Mouse (Mus musculus): Measurements from ENCODE around the gene Ctnnbl1. TPM values are rescaled to one million over a fixed set of nuclear protein-coding genes. Genes with fewer than 3 reads are reported as not detected.

Ctnnbl1 gene
- total and polyA plus RNA-seq, 3 experiments, result 6.7 to 10.7 (median 10.1) TPM

GRCm38 (mm10) chr2:157821259-157821658 lies 84.1 kb downstream of the Ctnnbl1 start:
- intact Hi-C loops (cut with DNase I), result loop anchor here (5.0 kb wide), 1 partner anchor 41 kb away; no protein-coding TSS in a partner anchor

GRCm38 (mm10) chr2:157823456-157823855 lies 86.3 kb downstream of the Ctnnbl1 start:
- intact Hi-C loops (cut with DNase I), result loop anchor here (5.0 kb wide), 1 partner anchor 39 kb away; no protein-coding TSS in a partner anchor
- Histone ChIP-seq H3K79me2 (replicated peaks; ENCODE audit: control insufficient read depth, insufficient read depth, low read length) (no peaks in the 10 kb centered on the region), H3K9ac (ENCODE audit: low read depth, low read length) (no peak overlapping the region), H3K27me3 (ENCODE audit: control insufficient read depth, insufficient read depth, low read length) (no peaks in the 10 kb centered on the region), H3K27ac (no peak overlapping the region), H3K36me3 (ENCODE audit: control insufficient read depth, insufficient read depth, low read length) (no peaks in the 10 kb centered on the region), H3K4me1 (ENCODE audit: control insufficient read depth, insufficient read depth, low read length) (no peaks in the 10 kb centered on the region; the same call in 1 of the 2 replicates), H3K4me3 (no peak overlapping the region)
- TF ChIP-seq POLR2A (IDR thresholded peaks at IDR 0.05; ENCODE audit: insufficient read depth, low read depth, low read length) (no peak), EP300 (IDR thresholded peaks at IDR 0.05; ENCODE audit: insufficient read depth, low read depth, low read length) (no peak), CTCF (IDR thresholded peaks at IDR 0.05) (no peak)
- 50% methylated on average over 3 of the region's 3 CpGs for WGBS
- DNase-seq, result no peak

More at GRCm38 (mm10) chr2:157821259-157821658, 84.1 kb downstream of the Ctnnbl1 start:
- Histone ChIP-seq H3K27me3 (ENCODE audit: control insufficient read depth, insufficient read depth, low read length) (no peaks in the 10 kb centered on the region), H3K4me1 (ENCODE audit: control insufficient read depth, insufficient read depth, low read length) (peaks cover 1% of the 10 kb centered on the region; the same call in 1 of the 2 replicates), H3K36me3 (ENCODE audit: control insufficient read depth, insufficient read depth, low read length) (no peaks in the 10 kb centered on the region), H3K27ac (no peak overlapping the region), H3K4me3 (no peak overlapping the region), H3K9ac (ENCODE audit: low read depth, low read length) (no peak overlapping the region), H3K79me2 (replicated peaks; ENCODE audit: control insufficient read depth, insufficient read depth, low read length) (no peaks in the 10 kb centered on the region)
- 95% methylated on average over 4 of the region's 4 CpGs for WGBS
- TF ChIP-seq CTCF (IDR thresholded peaks at IDR 0.05) (no peak), EP300 (IDR thresholded peaks at IDR 0.05; ENCODE audit: insufficient read depth, low read depth, low read length) (no peak), POLR2A (IDR thresholded peaks at IDR 0.05; ENCODE audit: insufficient read depth, low read depth, low read length) (no peak)
- peak in 1 of 2 experiments; percentile 4 for DNase-seq

- TF ChIP-seq POLR2A (IDR thresholded peaks at IDR 0.05; ENCODE audit: insufficient read depth, low read depth, low read length) (no peak), CTCF (IDR thresholded peaks at IDR 0.05) (no peak), EP300 (IDR thresholded peaks at IDR 0.05; ENCODE audit: insufficient read depth, low read depth, low read length) (no peak)
- Histone ChIP-seq H3K27me3 (ENCODE audit: control insufficient read depth, insufficient read depth, low read length) (no peaks in the 10 kb centered on the region), H3K4me3 (no peak overlapping the region), H3K9ac (ENCODE audit: low read depth, low read length) (no peak overlapping the region), H3K27ac (no peak overlapping the region), H3K36me3 (ENCODE audit: control insufficient read depth, insufficient read depth, low read length) (no peaks in the 10 kb centered on the region), H3K4me1 (ENCODE audit: control insufficient read depth, insufficient read depth, low read length) (no peaks in the 10 kb centered on the region; the same call in 1 of the 2 replicates), H3K79me2 (replicated peaks; ENCODE audit: control insufficient read depth, insufficient read depth, low read length) (no peaks in the 10 kb centered on the region)
- no peak for DNase-seq
- 90% methylated on average over 11 of the region's 11 CpGs for WGBS
- intact Hi-C loops (cut with DNase I), result loop anchor here (5.0 kb wide), 1 partner anchor 38 kb away; no protein-coding TSS in a partner anchor
Observed at GRCm38 (mm10) chr2:157824249-157824648, 87.0 kb downstream of the Ctnnbl1 start.

- Histone ChIP-seq H3K4me1 (ENCODE audit: control insufficient read depth, insufficient read depth, low read length) (no peaks in the 10 kb centered on the region), H3K27me3 (ENCODE audit: control insufficient read depth, insufficient read depth, low read length) (no peaks in the 10 kb centered on the region), H3K36me3 (ENCODE audit: control insufficient read depth, insufficient read depth, low read length) (no peaks in the 10 kb centered on the region), H3K4me3 (no peak overlapping the region), H3K9ac (ENCODE audit: low read depth, low read length) (no peak overlapping the region), H3K27ac (no peak overlapping the region), H3K79me2 (replicated peaks; ENCODE audit: control insufficient read depth, insufficient read depth, low read length) (peaks cover 2% of the 10 kb centered on the region; the same call in 1 of the 2 replicates)
- TF ChIP-seq CTCF (IDR thresholded peaks at IDR 0.05), result no peak
- no peak for TF ChIP-seq POLR2A (IDR thresholded peaks at IDR 0.05; ENCODE audit: insufficient read depth, low read depth, low read length)
- no peak for TF ChIP-seq EP300 (IDR thresholded peaks at IDR 0.05; ENCODE audit: insufficient read depth, low read depth, low read length)
- no peak for DNase-seq
- intact Hi-C loops (cut with DNase I), result no loop called here
- WGBS, result 86% methylated on average over 6 of the region's 6 CpGs
Observed at GRCm38 (mm10) chr2:157830101-157830500, 92.9 kb downstream of the Ctnnbl1 start.

- no peak overlapping the region for H3K9ac ChIP-seq (ENCODE audit: low read depth, low read length)
- intact Hi-C loops (cut with DNase I), result no loop called here
- no peak overlapping the region for H3K27ac ChIP-seq
- H3K36me3 ChIP-seq (ENCODE audit: control insufficient read depth, insufficient read depth, low read length), result no peaks in the 10 kb centered on the region
- H3K4me1 ChIP-seq (ENCODE audit: control insufficient read depth, insufficient read depth, low read length), result no peaks in the 10 kb centered on the region
- TF ChIP-seq CTCF (IDR thresholded peaks at IDR 0.05), result no peak
- no peak for TF ChIP-seq POLR2A (IDR thresholded peaks at IDR 0.05; ENCODE audit: insufficient read depth, low read depth, low read length)
- no peak for TF ChIP-seq EP300 (IDR thresholded peaks at IDR 0.05; ENCODE audit: insufficient read depth, low read depth, low read length)
- no peak for DNase-seq
- WGBS, result 94% methylated on average over 10 of the region's 10 CpGs
- no peaks in the 10 kb centered on the region for H3K27me3 ChIP-seq (ENCODE audit: control insufficient read depth, insufficient read depth, low read length)
- H3K79me2 ChIP-seq (replicated peaks; ENCODE audit: control insufficient read depth, insufficient read depth, low read length), result peaks cover 2% of the 10 kb centered on the region; the same call in 1 of the 2 replicates
- H3K4me3 ChIP-seq, result no peak overlapping the region
Observed at GRCm38 (mm10) chr2:157830620-157831354, 93.6 kb downstream of the Ctnnbl1 start.

GRCm38 (mm10) chr2:157837050-157837449 lies 99.8 kb downstream of the Ctnnbl1 start:
- Histone ChIP-seq H3K27ac (no peak overlapping the region), H3K36me3 (ENCODE audit: control insufficient read depth, insufficient read depth, low read length) (no peaks in the 10 kb centered on the region), H3K4me1 (ENCODE audit: control insufficient read depth, insufficient read depth, low read length) (0 out of 2 replicates have a peak, but pooled peaks cover 2% of the 10 kb centered on the region), H3K79me2 (replicated peaks; ENCODE audit: control insufficient read depth, insufficient read depth, low read length) (no peaks in the 10 kb centered on the region), H3K9ac (ENCODE audit: low read depth, low read length) (no peak overlapping the region), H3K27me3 (ENCODE audit: control insufficient read depth, insufficient read depth, low read length) (no peaks in the 10 kb centered on the region), H3K4me3 (no peak overlapping the region)
- intact Hi-C loops (cut with DNase I), result no loop called here
- 43% methylated on average over 8 of the region's 8 CpGs for WGBS
- DNase-seq, result no peak
- TF ChIP-seq CTCF (IDR thresholded peaks at IDR 0.05) (no peak), EP300 (IDR thresholded peaks at IDR 0.05; ENCODE audit: insufficient read depth, low read depth, low read length) (no peak), POLR2A (IDR thresholded peaks at IDR 0.05; ENCODE audit: insufficient read depth, low read depth, low read length) (no peak)

All from heart, adult 2 months (tissue).